Comparison of ENCODE assay signal across 18 mouse cellular contexts in the genomic region with DNA sequence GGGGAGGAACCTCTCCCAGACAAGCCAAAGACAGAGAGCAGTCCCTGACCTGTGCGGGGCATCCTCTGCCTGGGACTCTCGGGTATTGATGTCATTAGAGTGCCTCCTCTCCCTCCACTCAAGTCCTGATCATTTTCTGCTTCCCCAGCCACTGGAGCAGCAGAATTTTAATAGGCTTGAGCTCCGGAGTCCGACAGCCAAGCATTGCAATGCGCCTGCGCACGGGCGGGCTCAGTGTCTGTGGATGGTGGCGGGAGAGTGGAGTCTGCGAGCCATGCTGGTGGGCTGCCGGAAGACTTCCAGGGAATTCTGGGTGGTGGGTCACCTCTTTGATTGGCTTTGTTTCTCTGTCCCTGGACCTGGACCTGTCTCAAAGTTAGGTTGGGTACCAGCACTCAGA.
A peak's percentile ranks its signal among the peaks of the same experiment; 100 is the strongest.
DNase-seq lines count a peak whose midpoint lies in the region; ATAC-seq and TF ChIP-seq lines count a peak whose summit lies in the region.
"Had no signal": no experiment of that assay in that cellular context is flagged by ENCODE, and none has a peak within 500 bp of the region (broad histone marks: within the 10 kb centered on the region; RNA-seq: fewer than 3 reads in every experiment).

No protein-coding gene starts in this region.

- no peaks in the 10 kb centered on the region for H3K4me1 ChIP-seq in ES-E14 (ENCODE audit: control insufficient read depth in 2 of 2, insufficient read depth in 2 of 2, low read length in 2 of 2, poor library complexity in 1 of 2)
- no peaks in the 10 kb centered on the region for H3K4me1 ChIP-seq in midbrain, embryonic 14.5 days (ENCODE audit: control insufficient read depth, insufficient read depth, low read length)
- H3K4me1 ChIP-seq in limb, embryonic 10.5 days, result no peaks in the 10 kb centered on the region
- H3K4me1 ChIP-seq: liver, embryonic 13.5 days; lung, embryonic 15.5 days; neural tube, embryonic 13.5 days had no signal

- H3K9ac ChIP-seq in ES-E14 (ENCODE audit: insufficient read depth, low read depth, low read length, poor library complexity, severe bottlenecking), result no peak overlapping the region
- no peak overlapping the region for H3K9ac ChIP-seq in midbrain, embryonic 14.5 days (replicated peaks; ENCODE audit: low read length)
- H3K9ac ChIP-seq: liver, embryonic 13.5 days; lung, embryonic 15.5 days; neural tube, embryonic 13.5 days had no signal

- no peak overlapping the region for H3K4me3 ChIP-seq in layer of hippocampus, adult 2 months
- H3K4me3 ChIP-seq in ES-E14 (ENCODE audit: insufficient read depth in 1 of 2, low read depth in 1 of 2, low read length in 2 of 2, poor library complexity in 1 of 2, severe bottlenecking in 1 of 2), result no peak overlapping the region
- H3K4me3 ChIP-seq in midbrain, embryonic 14.5 days (replicated peaks; ENCODE audit: low read depth, low read length), result no peak overlapping the region
- no peak overlapping the region for H3K4me3 ChIP-seq in limb, embryonic 10.5 days
- H3K4me3 ChIP-seq: erythroblast, embryonic 14.5 days; heart, adult 2 months; liver, embryonic 13.5 days; lung, embryonic 15.5 days; neural tube, embryonic 13.5 days had no signal

- WGBS in midbrain, embryonic 14.5 days, result 58% methylated on average over 11 of the region's 11 CpGs
- WGBS in limb, embryonic 10.5 days, result 89% methylated on average over 11 of the region's 11 CpGs

- peak; percentile 19 to 41 for DNase-seq in layer of hippocampus, adult 2 months (ENCODE audit: low spot score in 2 of 2)
- DNase-seq in layer of hippocampus, adult 9-10 months (ENCODE audit: low spot score), result no peak
- DNase-seq in ES-E14 (ENCODE audit: low read depth, low spot score), result peak; percentile 2
- DNase-seq in brain, embryonic 14.5 days (ENCODE audit: low read depth), result peak; percentile 60
- peak; percentile 68 for DNase-seq in midbrain, embryonic 14.5 days
- no peak for DNase-seq in cerebellum, postnatal 4 days (ENCODE audit: low spot score in 2 of 2)
- DNase-seq in urinary bladder, adult 18-20 months (ENCODE audit: low spot score in 2 of 2), result no peak
- DNase-seq in limb, embryonic 10.5 days (ENCODE audit: low spot score), result no peak
- DNase-seq: cerebellum, postnatal 14 days; gastrocnemius, postnatal 14 days; heart, adult 2 months; kidney, adult 9 months; kidney, postnatal 4 days; liver, embryonic 13.5 days had no signal

- no peak overlapping the region for H3K4me2 ChIP-seq in midbrain, embryonic 14.5 days (ENCODE audit: low read length)
- H3K4me2 ChIP-seq: liver, embryonic 13.5 days; lung, embryonic 15.5 days; neural tube, embryonic 13.5 days had no signal

- in situ Hi-C loops in ES-E14 (cut with MboI; ENCODE audit: low sequenced_read_pairs in 2 of 2, unreplicated experiment in 2 of 2), result no loop called here

- ATAC-seq in midbrain, embryonic 14.5 days (ENCODE audit: low FRiP score, low TSS enrichment), result no peak

- no peaks in the 10 kb centered on the region for H3K9me3 ChIP-seq in ES-E14 (ENCODE audit: control insufficient read depth, insufficient read depth, low read depth, low read length)
- no peaks in the 10 kb centered on the region for H3K9me3 ChIP-seq in midbrain, embryonic 14.5 days (ENCODE audit: control insufficient read depth, low read length)
- H3K9me3 ChIP-seq in limb, embryonic 10.5 days (replicated peaks), result no peaks in the 10 kb centered on the region
- H3K9me3 ChIP-seq: liver, embryonic 13.5 days; lung, embryonic 15.5 days; neural tube, embryonic 13.5 days had no signal

- H3K36me3 ChIP-seq in ES-E14 (ENCODE audit: control insufficient read depth, insufficient read depth, low read length, poor library complexity, severe bottlenecking), result no peaks in the 10 kb centered on the region
- no peaks in the 10 kb centered on the region for H3K36me3 ChIP-seq in midbrain, embryonic 14.5 days (ENCODE audit: control insufficient read depth, insufficient read depth, low read length)
- H3K36me3 ChIP-seq in limb, embryonic 10.5 days, result no peaks in the 10 kb centered on the region
- H3K36me3 ChIP-seq: liver, embryonic 13.5 days; lung, embryonic 15.5 days; neural tube, embryonic 13.5 days had no signal

- TF ChIP-seq CTCF in layer of hippocampus, adult 2 months (conservative IDR thresholded peaks at IDR 0.05), result no peak
- no peak for TF ChIP-seq CTCF in brain, embryonic 14.5 days (IDR thresholded peaks at IDR 0.05; ENCODE audit: borderline replicate concordance, extremely low read depth, insufficient read depth, insufficient read length)

- H3K27me3 ChIP-seq in midbrain, embryonic 14.5 days (ENCODE audit: control insufficient read depth, insufficient read depth, low read length), result no peaks in the 10 kb centered on the region
- H3K27me3 ChIP-seq in limb, embryonic 10.5 days (ENCODE audit: low read depth, poor library complexity, severe bottlenecking), result no peaks in the 10 kb centered on the region
- H3K27me3 ChIP-seq: liver, embryonic 13.5 days; lung, embryonic 15.5 days; neural tube, embryonic 13.5 days had no signal

- no peak overlapping the region for H3K27ac ChIP-seq in layer of hippocampus, adult 2 months
- no peak overlapping the region for H3K27ac ChIP-seq in ES-E14 (ENCODE audit: insufficient read depth, low read depth, low read length, poor library complexity, severe bottlenecking)
- H3K27ac ChIP-seq in midbrain, embryonic 14.5 days (replicated peaks; ENCODE audit: low read depth, low read length), result 0 out of 2 replicates have a peak overlapping the region, but pooled peaks have one; percentile 32
- no peak overlapping the region for H3K27ac ChIP-seq in limb, embryonic 10.5 days
- H3K27ac ChIP-seq: heart, adult 2 months; liver, embryonic 13.5 days; lung, embryonic 15.5 days; macrophage; neural tube, embryonic 13.5 days had no signal

- no peak for TF ChIP-seq POLR2A in brain, embryonic 14.5 days (IDR thresholded peaks at IDR 0.05; ENCODE audit: borderline replicate concordance, extremely low read depth, insufficient read depth, insufficient read length, poor library complexity, severe bottlenecking)

TF ChIP-seq in ES-E14, 5 proteins besides CTCF, POLR2A, EP300 and RAD21:
- no peak for TF ChIP-seq ZNF384 (IDR thresholded peaks at IDR 0.05; ENCODE audit: low read depth, low read length)
- TF ChIP-seq MAFK (IDR thresholded peaks at IDR 0.05; ENCODE audit: insufficient read depth, low read depth, low read length), result no peak
- no peak for TF ChIP-seq ZC3H11A (IDR thresholded peaks at IDR 0.05; ENCODE audit: borderline replicate concordance, low read depth, low read length)
- no peak for TF ChIP-seq HCFC1 (IDR thresholded peaks at IDR 0.05; ENCODE audit: borderline replicate concordance, insufficient read depth, low read length)
- TF ChIP-seq CHD2 (IDR thresholded peaks at IDR 0.05; ENCODE audit: low read depth, low read length), result no peak

Comparison
In these comparisons a context has a peak if more than half of its experiments do, and no peak if none do; other contexts are left out.
1. DNase-seq: peak in layer of hippocampus, adult 2 months (2 of 2), ES-E14 (single experiment), brain, embryonic 14.5 days (single experiment) and midbrain, embryonic 14.5 days (single experiment); none in layer of hippocampus, adult 9-10 months (single experiment), cerebellum, postnatal 4 days (0 of 2), urinary bladder, adult 18-20 months (0 of 2) and limb, embryonic 10.5 days (single experiment).